Mouse (Mus musculus): ENCODE measurements at regions not wholly inside any gene's neighbourhood (a gene's known extent, or its start where the extent isn't known, plus 50 kb on each side); places are given as distances from the start of the nearest gene placed in this dataset.

- TF ChIP-seq ZNF384 (IDR thresholded peaks at IDR 0.05; ENCODE audit: low read depth, low read length) (no peak), JUND (IDR thresholded peaks at IDR 0.05; ENCODE audit: low read depth, low read length) (no peak), ZKSCAN1 (IDR thresholded peaks at IDR 0.05; ENCODE audit: low read depth, low read length) (no peak), GABPA (IDR thresholded peaks at IDR 0.05; ENCODE audit: low read depth, low read length) (no peak), CHD1 (IDR thresholded peaks at IDR 0.05; ENCODE audit: low read depth, low read length) (no peak), ETS1 (IDR thresholded peaks at IDR 0.05; ENCODE audit: low read depth, low read length) (no peak), ZMIZ1 (IDR thresholded peaks at IDR 0.05; ENCODE audit: low read depth, low read length) (no peak), CHD2 (IDR thresholded peaks at IDR 0.05; ENCODE audit: low read length) (no peak), NRF1 (IDR thresholded peaks at IDR 0.05; ENCODE audit: insufficient read depth, low read depth, low read length, poor library complexity, severe bottlenecking) (no peak), KAT2A (conservative IDR thresholded peaks at IDR 0.05; ENCODE audit: low read depth, low read length) (no peak), MXI1 (IDR thresholded peaks at IDR 0.05; ENCODE audit: low read depth, low read length) (no peak), POLR2A (IDR thresholded peaks at IDR 0.05; ENCODE audit: control insufficient read depth in 1 of 2, insufficient read depth in 1 of 2, low read depth in 1 of 2, low read length in 2 of 2, poor library complexity in 1 of 2) (no peak), TAL1 (IDR thresholded peaks at IDR 0.05; ENCODE audit: low read length) (no peak), USF1 (IDR thresholded peaks at IDR 0.05; ENCODE audit: low read depth, low read length) (no peak), USF2 (IDR thresholded peaks at IDR 0.05; ENCODE audit: borderline replicate concordance in 1 of 2, insufficient read depth in 1 of 2, low read depth in 1 of 2, low read length in 2 of 2) (no peak), NELFE (IDR thresholded peaks at IDR 0.05; ENCODE audit: low read depth, low read length) (no peak)
- DNase-seq (ENCODE audit: low read depth, low spot score) = no peak
- no peaks in the 10 kb centered on the region for H3K27me3 ChIP-seq (ENCODE audit: control insufficient read depth in 1 of 2, insufficient read depth in 2 of 2, low read length in 2 of 2)
- H3K9ac ChIP-seq (ENCODE audit: control insufficient read depth, low read depth, low read length, poor library complexity, severe bottlenecking) = no peak overlapping the region
- H3K9me3 ChIP-seq (replicated peaks; ENCODE audit: insufficient read depth, low read length) = no peaks in the 10 kb centered on the region
- H3K36me3 ChIP-seq (ENCODE audit: control insufficient read depth in 1 of 2, insufficient read depth in 2 of 2, low read length in 2 of 2) = no peaks in the 10 kb centered on the region
- no peak overlapping the region for H3K27ac ChIP-seq (ENCODE audit: control insufficient read depth, low read depth, low read length)
- no peaks in the 10 kb centered on the region for H3K4me1 ChIP-seq (ENCODE audit: control insufficient read depth in 1 of 2, insufficient read depth in 2 of 2, low read length in 2 of 2)
- H3K79me2 ChIP-seq (ENCODE audit: control insufficient read depth, insufficient read depth, low read length, poor library complexity) = no peaks in the 10 kb centered on the region
- H3K4me3 ChIP-seq (ENCODE audit: control insufficient read depth in 1 of 2, insufficient read depth in 1 of 2, low read depth in 2 of 2, low read length in 2 of 2) = no peak overlapping the region
Observed at GRCm38 (mm10) chr7:117896528-117896927, 219.5 kb downstream of the Rps15a start.

GRCm38 (mm10) chr7:117887288-117887687 lies 228.7 kb downstream of the Rps15a start:
- H3K4me1 ChIP-seq (ENCODE audit: control insufficient read depth in 1 of 2, insufficient read depth in 2 of 2, low read length in 2 of 2) = no peaks in the 10 kb centered on the region

More at GRCm38 (mm10) chr7:117887288-117887687, 228.7 kb downstream of the Rps15a start:
- Histone ChIP-seq H3K36me3 (ENCODE audit: control insufficient read depth in 1 of 2, insufficient read depth in 2 of 2, low read length in 2 of 2) (no peaks in the 10 kb centered on the region), H3K9me3 (replicated peaks; ENCODE audit: insufficient read depth, low read length) (no peaks in the 10 kb centered on the region), H3K27ac (ENCODE audit: control insufficient read depth, low read depth, low read length) (no peak overlapping the region), H3K27me3 (ENCODE audit: control insufficient read depth in 1 of 2, insufficient read depth in 2 of 2, low read length in 2 of 2) (no peaks in the 10 kb centered on the region), H3K9ac (ENCODE audit: control insufficient read depth, low read depth, low read length, poor library complexity, severe bottlenecking) (no peak overlapping the region), H3K4me3 (ENCODE audit: control insufficient read depth in 1 of 2, insufficient read depth in 1 of 2, low read depth in 2 of 2, low read length in 2 of 2) (no peak overlapping the region), H3K79me2 (ENCODE audit: control insufficient read depth, insufficient read depth, low read length, poor library complexity) (no peaks in the 10 kb centered on the region)
- TF ChIP-seq POLR2AphosphoS2 (IDR thresholded peaks at IDR 0.05; ENCODE audit: low read length) (no peak), RCOR1 (IDR thresholded peaks at IDR 0.05; ENCODE audit: low read depth, low read length) (no peak), TBP (IDR thresholded peaks at IDR 0.05; ENCODE audit: low read depth, low read length) (no peak), BHLHE40 (IDR thresholded peaks at IDR 0.05; ENCODE audit: borderline replicate concordance, low read depth, low read length) (no peak), GABPA (IDR thresholded peaks at IDR 0.05; ENCODE audit: low read depth, low read length) (no peak), ZKSCAN1 (IDR thresholded peaks at IDR 0.05; ENCODE audit: low read depth, low read length) (no peak), E2F4 (IDR thresholded peaks at IDR 0.05; ENCODE audit: borderline replicate concordance, low read depth, low read length) (no peak), HCFC1 (IDR thresholded peaks at IDR 0.05; ENCODE audit: low read depth, low read length) (no peak), MAX (IDR thresholded peaks at IDR 0.05; ENCODE audit: low read length) (no peak), USF1 (IDR thresholded peaks at IDR 0.05; ENCODE audit: low read depth, low read length) (no peak), MAZ (IDR thresholded peaks at IDR 0.05; ENCODE audit: low read depth, low read length) (no peak), SIN3A (IDR thresholded peaks at IDR 0.05; ENCODE audit: low read length) (no peak), CHD1 (IDR thresholded peaks at IDR 0.05; ENCODE audit: low read depth, low read length) (no peak), MXI1 (IDR thresholded peaks at IDR 0.05; ENCODE audit: low read depth, low read length) (no peak), JUND (IDR thresholded peaks at IDR 0.05; ENCODE audit: low read depth, low read length) (no peak), POLR2A (IDR thresholded peaks at IDR 0.05; ENCODE audit: control insufficient read depth in 1 of 2, insufficient read depth in 1 of 2, low read depth in 1 of 2, low read length in 2 of 2, poor library complexity in 1 of 2) (no peak), SMC3 (IDR thresholded peaks at IDR 0.05; ENCODE audit: low read depth, low read length) (no peak), KAT2A (conservative IDR thresholded peaks at IDR 0.05; ENCODE audit: low read depth, low read length) (no peak)
- DNase-seq (ENCODE audit: low read depth, low spot score) = no peak
